Mouse (Mus musculus): Measurements from ENCODE around the gene Bach1. TPM values are rescaled to one million over a fixed set of nuclear protein-coding genes. Genes with fewer than 3 reads are reported as not detected.
"Not testable (repeated sequence)": the region's sequence is repeated elsewhere in the genome, so short reads cannot be mapped to it uniquely, and the experiment has no call there.

Bach1 gene
- total RNA-seq, 2 experiments from 2014 or later, result 18.0 to 18.4 TPM

DNA sequence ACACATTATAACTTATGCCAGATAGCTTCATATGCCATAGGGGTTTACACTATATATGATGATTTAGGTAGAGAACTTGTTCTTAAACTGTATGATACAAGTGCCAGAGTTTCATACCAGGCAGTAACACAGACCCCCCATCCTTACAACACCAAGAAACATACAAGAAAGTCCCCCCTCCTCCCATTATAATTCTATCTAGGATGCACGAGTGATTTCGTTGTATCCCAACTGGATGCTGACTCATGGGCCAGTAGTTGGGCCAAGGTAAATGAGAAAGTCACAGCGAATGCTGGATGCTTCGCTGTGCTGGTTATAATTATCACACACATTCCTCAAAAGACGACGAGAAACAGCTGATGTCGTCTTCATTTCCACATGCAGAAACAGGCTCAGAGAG, 25.6 kb upstream of the Bach1 start:
- intact Hi-C loops (cut with DNase I), result no loop called here
- DNase-seq (ENCODE audit: extremely low spot score in 1 of 2, low spot score in 2 of 2), result no peak

DNA sequence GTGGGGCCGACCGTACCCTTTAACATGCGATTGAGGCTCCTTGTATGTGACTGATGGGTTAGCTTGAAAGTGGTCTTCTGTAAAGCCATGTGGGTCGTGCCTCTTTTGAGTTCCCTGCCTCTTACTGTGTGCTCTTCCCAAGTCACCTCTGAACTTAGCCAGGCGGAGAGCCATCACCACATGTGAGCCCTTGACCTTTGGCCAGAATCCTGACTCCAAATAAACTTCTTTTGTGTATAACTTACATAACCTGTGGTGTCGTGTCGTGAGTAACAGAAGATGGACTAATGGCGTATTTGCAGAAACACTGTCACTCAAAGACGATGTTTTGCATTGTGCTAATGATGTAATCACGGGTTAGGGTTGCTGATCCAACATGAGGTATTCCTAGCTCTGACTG, 22.6 kb upstream of the Bach1 start:
- no peak for DNase-seq (ENCODE audit: extremely low spot score in 1 of 2, low spot score in 2 of 2)
- intact Hi-C loops (cut with DNase I), result no loop called here

GRCm38 (mm10) chr16:87678667-87679066, 20.1 kb upstream of the Bach1 start:
- intact Hi-C loops (cut with DNase I), result no loop called here
- no peak for DNase-seq (ENCODE audit: extremely low spot score in 1 of 2, low spot score in 2 of 2)

- no peak for DNase-seq (ENCODE audit: extremely low spot score in 1 of 2, low spot score in 2 of 2)
- intact Hi-C loops (cut with DNase I), result no loop called here
Observed at GRCm38 (mm10) chr16:87680912-87681634, 17.7 kb upstream of the Bach1 start.

DNA sequence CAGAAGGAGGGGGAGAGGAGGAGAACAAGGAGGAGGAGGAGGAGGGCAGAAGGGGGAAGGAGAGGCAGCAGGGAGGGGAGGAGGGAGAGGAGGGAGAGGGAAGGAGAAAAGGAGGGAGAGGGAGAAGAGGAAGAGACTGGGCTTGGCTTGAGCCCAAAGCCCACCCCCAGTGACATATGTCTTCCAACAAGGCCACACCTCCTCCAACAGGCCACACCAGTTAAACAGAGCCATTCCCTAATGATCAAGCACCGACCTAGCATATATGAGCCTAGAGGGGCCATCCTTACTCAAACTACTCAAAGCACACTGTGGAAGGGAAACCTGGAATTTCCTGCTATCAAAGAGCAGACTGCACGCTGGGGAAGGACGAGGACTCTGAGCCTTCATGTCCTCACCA, 16.9 kb upstream of the Bach1 start:
- no peak for DNase-seq (ENCODE audit: extremely low spot score in 1 of 2, low spot score in 2 of 2)
- intact Hi-C loops (cut with DNase I), result no loop called here

DNA sequence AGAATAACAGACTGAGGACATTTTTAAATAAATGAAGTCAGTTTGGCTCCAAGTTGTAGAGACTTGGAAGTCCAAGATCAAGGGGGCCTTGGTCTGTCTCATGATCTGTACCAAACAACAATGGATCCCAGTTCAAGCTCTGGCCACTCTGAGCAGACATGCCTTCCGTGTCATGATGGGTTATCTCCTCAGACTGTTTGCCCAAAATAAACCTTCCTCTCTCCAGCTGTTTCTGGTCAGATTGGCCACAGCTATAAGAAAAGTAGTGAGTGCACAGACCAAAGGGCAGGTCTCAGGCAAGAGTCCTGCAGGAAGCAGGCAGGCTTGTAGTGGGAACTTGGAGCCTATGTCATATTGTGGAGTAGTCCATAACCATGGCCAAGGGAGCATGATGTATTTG, 12.3 kb upstream of the Bach1 start:
- DNase-seq (ENCODE audit: extremely low spot score in 1 of 2, low spot score in 2 of 2), result no peak
- intact Hi-C loops (cut with DNase I), result no loop called here

GRCm38 (mm10) chr16:87687346-87687745, 11.4 kb upstream of the Bach1 start:
- intact Hi-C loops (cut with DNase I), result no loop called here

DNA sequence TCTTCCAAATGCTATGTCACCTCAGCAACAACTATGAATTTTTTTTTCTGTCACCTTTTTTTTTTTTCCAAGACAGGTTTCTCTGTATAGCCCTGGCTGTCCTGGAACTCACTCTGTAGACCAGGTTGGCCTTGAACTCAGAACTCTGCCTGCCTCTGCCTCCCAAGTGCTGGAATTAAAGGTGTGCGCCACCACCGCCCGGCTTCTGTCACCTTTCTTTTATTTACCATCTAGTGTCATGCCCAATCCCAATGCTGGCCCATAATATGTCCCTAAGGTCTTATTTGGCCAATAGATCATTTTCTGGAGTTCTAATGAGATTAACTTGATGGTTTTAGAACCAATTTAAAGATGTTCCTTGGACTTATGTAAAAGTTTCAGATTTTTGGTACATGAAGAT, 10.4 kb upstream of the Bach1 start:
- DNase-seq (ENCODE audit: extremely low spot score in 1 of 2, low spot score in 2 of 2); intact Hi-C loops (cut with DNase I): not testable (repeated sequence)

More at GRCm38 (mm10) chr16:87687346-87687745, 11.4 kb upstream of the Bach1 start:
- no peak for DNase-seq (ENCODE audit: extremely low spot score in 1 of 2, low spot score in 2 of 2)

- peak in 1 of 2 experiments; percentile 56 for DNase-seq (ENCODE audit: extremely low spot score in 1 of 2, low spot score in 2 of 2)
- intact Hi-C loops (cut with DNase I), result not testable (repeated sequence)
Observed at GRCm38 (mm10) chr16:87688823-87689222, 9.9 kb upstream of the Bach1 start.

- intact Hi-C loops (cut with DNase I), result no loop called here
- peak; percentile 42 to 68 for DNase-seq (ENCODE audit: extremely low spot score in 1 of 2, low spot score in 2 of 2)
Observed at GRCm38 (mm10) chr16:87689225-87689624, 9.5 kb upstream of the Bach1 start.

DNA sequence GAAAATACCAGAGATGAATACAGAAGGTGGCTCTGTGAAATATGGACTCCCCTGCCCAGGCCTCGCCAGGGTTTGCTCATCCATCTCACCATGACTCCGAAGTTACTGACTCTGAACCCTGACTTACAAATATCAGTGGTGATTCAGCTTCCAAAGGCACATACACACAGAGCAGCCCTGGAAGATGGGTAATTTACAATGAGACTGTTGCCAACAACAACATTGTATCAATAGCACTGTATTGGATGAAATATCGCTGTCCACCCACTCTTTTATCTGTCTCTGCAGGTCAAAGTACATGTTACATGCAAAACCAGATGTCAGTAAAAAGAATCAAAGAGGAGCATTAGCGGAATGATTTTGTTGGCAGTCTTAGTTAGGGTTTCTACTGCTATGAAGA, 8.2 kb upstream of the Bach1 start:
- intact Hi-C loops (cut with DNase I), result loop anchor here (10.0 kb wide), 1 partner anchor 186 kb away; no protein-coding TSS in a partner anchor
- no peak for DNase-seq (ENCODE audit: extremely low spot score in 1 of 2, low spot score in 2 of 2)

DNA sequence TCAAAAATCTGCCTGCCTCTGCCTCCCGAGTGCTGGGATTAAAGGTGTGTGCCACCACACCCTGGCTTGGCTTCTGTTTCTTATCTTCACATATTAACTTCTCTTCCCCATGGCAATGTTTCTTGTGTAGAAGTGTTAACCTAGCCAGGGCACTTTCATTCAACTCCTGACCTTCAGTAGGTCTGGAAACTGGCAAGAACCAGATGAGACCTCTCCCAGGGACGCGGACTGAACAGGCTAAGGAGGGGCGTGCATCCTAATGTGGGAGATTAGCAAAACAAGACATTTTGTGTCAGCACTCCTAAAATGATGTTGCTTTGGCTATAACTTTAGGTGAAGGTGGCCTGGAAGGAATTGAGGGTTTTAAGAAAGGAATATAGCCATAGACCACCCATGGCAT, 7.6 kb upstream of the Bach1 start:
- no peak for DNase-seq (ENCODE audit: extremely low spot score in 1 of 2, low spot score in 2 of 2)
- intact Hi-C loops (cut with DNase I), result loop anchor here (10.0 kb wide), 1 partner anchor 186 kb away; no protein-coding TSS in a partner anchor

- intact Hi-C loops (cut with DNase I), result loop anchor here (10.0 kb wide), 1 partner anchor 188 kb away; no protein-coding TSS in a partner anchor
- no peak for DNase-seq (ENCODE audit: extremely low spot score in 1 of 2, low spot score in 2 of 2)
Observed at GRCm38 (mm10) chr16:87692591-87692990, 6.2 kb upstream of the Bach1 start.

- intact Hi-C loops (cut with DNase I), result loop anchor here (5.0 to 10.0 kb wide), 2 partner anchors 96 to 193 kb away; no protein-coding TSS in a partner anchor
Observed at GRCm38 (mm10) chr16:87697707-87698365, 909 bp upstream of the Bach1 start.

DNA sequence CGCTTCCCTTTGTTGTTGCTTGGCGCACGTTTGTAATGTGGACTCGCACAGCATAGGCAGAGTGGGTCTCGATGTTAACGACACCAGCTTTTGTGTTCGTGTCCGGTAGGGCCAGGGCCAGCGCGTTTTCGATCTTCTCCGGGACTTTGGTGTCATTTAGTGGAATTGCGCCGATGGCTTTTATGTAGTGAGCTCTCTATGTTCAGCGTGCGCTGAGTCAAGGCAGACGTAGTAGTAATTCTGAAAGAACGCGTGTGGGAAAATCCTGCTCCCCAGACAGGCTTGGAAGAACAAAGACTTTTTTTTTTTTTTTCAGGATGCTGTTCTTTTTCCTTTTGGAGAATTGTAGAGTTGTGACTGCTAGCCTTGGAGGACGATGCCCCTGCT, 554 bp downstream of the Bach1 start:
- intact Hi-C loops (cut with DNase I), result loop anchor here (5.0 to 10.0 kb wide), 2 partner anchors 97 to 194 kb away; no protein-coding TSS in a partner anchor

More at GRCm38 (mm10) chr16:87697707-87698365, 909 bp upstream of the Bach1 start:
- no peak for DNase-seq (ENCODE audit: extremely low spot score in 1 of 2, low spot score in 2 of 2)

GRCm38 (mm10) chr16:87699693-87700394, 1.1 kb downstream of the Bach1 start:
- intact Hi-C loops (cut with DNase I), result loop anchor here (5.0 to 10.0 kb wide), 2 partner anchors 98 to 195 kb away; no protein-coding TSS in a partner anchor
- peak; percentile 27 to 54 for DNase-seq (ENCODE audit: extremely low spot score in 1 of 2, low spot score in 2 of 2)

More for the DNA sequence above, 554 bp downstream of the Bach1 start:
- DNase-seq (ENCODE audit: extremely low spot score in 1 of 2, low spot score in 2 of 2), result peak in 1 of 2 experiments; percentile 36

DNA sequence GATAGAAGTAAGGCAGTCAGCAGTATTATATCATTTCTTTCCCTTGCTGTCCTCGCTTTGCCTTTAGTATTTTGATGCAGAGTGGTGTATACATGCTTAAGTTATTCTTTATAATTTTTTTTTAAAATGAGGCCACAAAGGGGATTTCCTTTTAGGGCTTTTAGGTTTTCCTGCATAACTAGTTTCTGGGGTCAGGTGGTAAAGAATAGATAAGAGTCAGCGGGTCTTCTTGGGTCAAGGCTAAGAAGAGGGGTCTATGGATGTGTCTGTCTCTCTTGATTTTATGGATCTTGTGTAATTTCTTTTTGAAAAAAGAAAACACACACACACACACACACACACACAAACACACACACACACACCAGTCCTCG, 1.6 kb downstream of the Bach1 start:
- intact Hi-C loops (cut with DNase I), result no loop called here
- no peak for DNase-seq (ENCODE audit: extremely low spot score in 1 of 2, low spot score in 2 of 2)

- DNase-seq (ENCODE audit: extremely low spot score in 1 of 2, low spot score in 2 of 2), result no peak
- intact Hi-C loops (cut with DNase I), result no loop called here
Observed at GRCm38 (mm10) chr16:87701891-87702290, 3.1 kb downstream of the Bach1 start.

DNA sequence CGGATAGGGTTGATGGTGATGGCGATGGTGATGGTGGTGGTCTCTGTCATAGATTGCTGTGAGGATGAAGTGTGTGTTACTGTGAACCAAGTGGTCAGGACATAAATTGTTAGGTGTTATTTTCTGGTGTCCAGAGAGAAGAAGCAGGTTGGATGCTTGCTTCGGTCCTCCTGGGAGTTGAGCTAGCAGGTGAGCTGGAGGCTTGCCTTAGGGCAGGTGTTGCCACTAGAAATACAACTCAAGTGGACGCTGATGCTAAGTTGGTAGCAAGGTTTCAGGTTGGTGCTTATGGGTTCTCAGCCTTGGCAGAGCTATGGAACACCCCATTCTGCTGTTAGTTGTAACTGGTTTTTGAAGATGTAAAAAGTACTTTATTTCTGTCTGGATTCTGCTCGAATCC, 4.1 kb downstream of the Bach1 start:
- intact Hi-C loops (cut with DNase I), result no loop called here
- no peak for DNase-seq (ENCODE audit: extremely low spot score in 1 of 2, low spot score in 2 of 2)
